8 mouse cellular contexts compared by ENCODE assay signal in the genomic region with DNA sequence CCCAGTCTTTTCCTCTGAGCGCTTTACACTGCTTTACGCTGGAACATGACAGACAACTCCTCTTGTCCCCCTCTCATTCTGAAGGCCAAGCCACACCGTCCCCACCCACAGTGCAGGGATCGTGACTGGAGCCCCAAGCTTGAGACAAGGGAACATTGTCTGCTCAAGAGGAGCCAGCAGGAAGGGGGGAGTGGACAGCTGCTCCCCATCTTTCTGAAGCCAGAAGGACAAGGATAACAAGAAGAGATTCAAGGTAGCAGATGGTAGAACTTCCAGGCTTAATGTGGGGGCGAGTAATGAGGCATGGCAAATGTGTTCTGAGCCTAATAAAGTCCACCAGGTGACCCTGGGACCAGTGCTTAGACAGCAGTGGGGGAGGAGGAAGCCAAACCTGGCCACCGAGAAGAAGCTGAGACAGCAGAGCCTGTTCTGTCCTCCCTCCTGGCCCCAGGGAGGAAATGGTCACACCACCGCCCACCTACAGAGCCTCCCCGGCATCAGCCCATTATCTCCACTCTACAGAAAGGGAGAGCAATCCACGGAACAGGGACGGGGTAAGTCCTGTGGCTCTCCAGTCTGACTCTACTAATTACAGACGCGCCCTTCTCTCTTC. TPM values are rescaled to one million over a fixed set of nuclear protein-coding genes. Genes with fewer than 3 reads are reported as not detected.
DNase-seq lines count a peak whose midpoint lies in the region; ATAC-seq and TF ChIP-seq lines count a peak whose summit lies in the region.
"Had no signal": no experiment of that assay in that cellular context is flagged by ENCODE, and none has a peak within 500 bp of the region (broad histone marks: within the 10 kb centered on the region; RNA-seq: fewer than 3 reads in every experiment).

No protein-coding gene starts in this region.

- TF ChIP-seq CTCF in lung, postnatal 0 days (IDR thresholded peaks at IDR 0.05) = no peak
- TF ChIP-seq CTCF in forebrain, postnatal 0 days (IDR thresholded peaks at IDR 0.05; ENCODE audit: low read depth) = no peak

- DNase-seq in lung, postnatal 0 days (ENCODE audit: low spot score) = no peak
- DNase-seq in lung, adult 18-20 months = no peak
- no peak for DNase-seq in forebrain, postnatal 0 days
- DNase-seq in kidney, postnatal 25 days = peak; percentile 62 to 87
- no peak for DNase-seq in thymus, postnatal 10 days (ENCODE audit: low spot score in 2 of 2)
- DNase-seq in ovary, postnatal 10 days (ENCODE audit: low spot score) = no peak

- peaks cover 65% of the 10 kb centered on the region for H3K4me1 ChIP-seq in lung, postnatal 0 days (ENCODE audit: insufficient read depth, low read depth, low read length)
- H3K4me1 ChIP-seq in forebrain, postnatal 0 days (ENCODE audit: insufficient read depth) = peaks cover 21% of the 10 kb centered on the region; the same call in 1 of the 2 replicates
- H3K4me1 ChIP-seq in neural tube, embryonic 15.5 days = peaks cover 77% of the 10 kb centered on the region

- no peaks in the 10 kb centered on the region for H3K27me3 ChIP-seq in lung, postnatal 0 days (replicated peaks; ENCODE audit: insufficient read depth, low read length)
- H3K27me3 ChIP-seq in forebrain, postnatal 0 days (ENCODE audit: insufficient read depth, low read length) = no peaks in the 10 kb centered on the region; the same call in 1 of the 2 replicates
- peaks cover 21% of the 10 kb centered on the region for H3K27me3 ChIP-seq in neural tube, embryonic 15.5 days (replicated peaks)

- H3K9ac ChIP-seq in lung, postnatal 0 days (replicated peaks; ENCODE audit: low read depth) = peak overlapping the region; percentile 16
- H3K9ac ChIP-seq in forebrain, postnatal 0 days = no peak overlapping the region
- no peak overlapping the region for H3K9ac ChIP-seq in neural tube, embryonic 15.5 days (replicated peaks)

- peak overlapping the region; percentile 57; the same call in 1 of the 2 replicates for H3K27ac ChIP-seq in lung, postnatal 0 days (ENCODE audit: low read length)
- H3K27ac ChIP-seq in forebrain, postnatal 0 days (ENCODE audit: low read depth, low read length) = no peak overlapping the region
- no peak overlapping the region for H3K27ac ChIP-seq in neural tube, embryonic 15.5 days (replicated peaks)
- H3K27ac ChIP-seq: macrophage had no signal

- no peaks in the 10 kb centered on the region for H3K9me3 ChIP-seq in lung, postnatal 0 days (ENCODE audit: low read length)
- no peaks in the 10 kb centered on the region for H3K9me3 ChIP-seq in forebrain, postnatal 0 days (ENCODE audit: low read length)
- no peaks in the 10 kb centered on the region for H3K9me3 ChIP-seq in neural tube, embryonic 15.5 days (replicated peaks)

- H3K4me2 ChIP-seq in lung, postnatal 0 days (replicated peaks; ENCODE audit: low read depth, low read length) = peak overlapping the region; percentile 91
- H3K4me2 ChIP-seq in forebrain, postnatal 0 days (ENCODE audit: low read depth) = peak overlapping the region; percentile 37
- H3K4me2 ChIP-seq in neural tube, embryonic 15.5 days = peak overlapping the region; percentile 74

- TF ChIP-seq EP300 in lung, postnatal 0 days (IDR thresholded peaks at IDR 0.05) = no peak

- WGBS in lung, postnatal 0 days = 16% methylated on average over 12 of the region's 12 CpGs
- 30% methylated on average over 12 of the region's 12 CpGs for WGBS in forebrain, postnatal 0 days
- 29% methylated on average over 12 of the region's 12 CpGs for WGBS in neural tube, embryonic 15.5 days

- no peaks in the 10 kb centered on the region for H3K36me3 ChIP-seq in lung, postnatal 0 days (ENCODE audit: insufficient read depth, low read length)
- no peaks in the 10 kb centered on the region for H3K36me3 ChIP-seq in forebrain, postnatal 0 days (ENCODE audit: insufficient read depth)
- H3K36me3 ChIP-seq in neural tube, embryonic 15.5 days = no peaks in the 10 kb centered on the region

- ATAC-seq in lung, postnatal 0 days = no peak
- no peak for ATAC-seq in forebrain, postnatal 0 days
- no peak for ATAC-seq in neural tube, embryonic 15.5 days (ENCODE audit: low FRiP score)

- peak overlapping the region; percentile 72 for H3K4me3 ChIP-seq in lung, postnatal 0 days (ENCODE audit: low read depth, low read length)
- no peak overlapping the region for H3K4me3 ChIP-seq in forebrain, postnatal 0 days (ENCODE audit: low read depth, low read length)
- H3K4me3 ChIP-seq in neural tube, embryonic 15.5 days (replicated peaks) = peak overlapping the region; percentile 24

RNA-seq across cellular contexts. Expression of a gene that starts 5.5 kb away (rescaled TPM):
- 5.8 and 7.0 TPM in 2 replicates for polyA plus RNA-seq in lung, postnatal 0 days (2015; fragmentation: Nextera tagmentation; extraction: Ambion mirVana)
- total RNA-seq in forebrain, postnatal 0 days (2014; rRNA removed) = 47.9 and 52.7 TPM in 2 replicates
- polyA plus RNA-seq in forebrain, postnatal 0 days (2015; fragmentation: Nextera tagmentation; extraction: Ambion mirVana) = 9.8 and 12.5 TPM in 2 replicates
- 12.2 and 12.9 TPM in 2 replicates for polyA plus RNA-seq in neural tube, embryonic 15.5 days (2015; fragmentation: Nextera tagmentation; extraction: Ambion mirVana)

RNA-seq across cellular contexts. Expression of a gene that starts 48.0 kb away (rescaled TPM):
- polyA plus RNA-seq in lung, postnatal 0 days (2015; fragmentation: Nextera tagmentation; extraction: Ambion mirVana) = 9.9 and 11.2 TPM in 2 replicates
- 1.2 and 2.3 TPM in 2 replicates for total RNA-seq in forebrain, postnatal 0 days (2014; rRNA removed)
- polyA plus RNA-seq in forebrain, postnatal 0 days (2015; fragmentation: Nextera tagmentation; extraction: Ambion mirVana) = 3.1 and 3.8 TPM in 2 replicates
- polyA plus RNA-seq in neural tube, embryonic 15.5 days (2015; fragmentation: Nextera tagmentation; extraction: Ambion mirVana) = 4.1 and 4.6 TPM in 2 replicates

Comparison
In these comparisons a context has a peak if more than half of its experiments do, and no peak if none do; other contexts are left out.
1. DNase-seq: peak in kidney, postnatal 25 days (2 of 2); none in lung, postnatal 0 days (single experiment), lung, adult 18-20 months (0 of 2), forebrain, postnatal 0 days (single experiment), thymus, postnatal 10 days (0 of 2) and ovary, postnatal 10 days (single experiment).
2. H3K4me2 ChIP-seq: peak in every context shown above with its lines; median percentile 91 in lung, postnatal 0 days; 74 in neural tube, embryonic 15.5 days; 37 in forebrain, postnatal 0 days.